Mouse (Mus musculus) left cerebral cortex, postnatal 10 days (tissue): ENCODE results near the gene Prph2. TPM values are rescaled to one million over a fixed set of nuclear protein-coding genes. Genes with fewer than 3 reads are reported as not detected.

Experiments
- DNase-seq, 2 experiments: peaks; one replicate each; pipeline ENCODE4 v3.0.0; 2021 to 2022; ENCODE audit warnings: low spot score in 2 of 2, mixed read lengths in 1 of 2; ENCODE audit errors: extremely low spot score in 1 of 2
- intact Hi-C: fragments of 180-260 bp; cut with DNase I; formaldehyde crosslinking; loops from one replicate; pipeline ENCODE4 v1.15.1; 2025
- total RNA-seq, 2 experiments: library from RNA; stranded (reverse); gene quantifications; 2 replicates each; pipeline ENCODE4 v1.2.3; 2021

The Prph2 gene
- total RNA-seq, 2 experiments from 2014 or later, result not detected

GRCm38 (mm10) chr17:46940461-46940860, 30.2 kb downstream of the Prph2 start:
- no peak for DNase-seq
- intact Hi-C loops, result loop anchor here (5.0 kb wide), 1 partner anchor 42 kb away; no protein-coding TSS in a partner anchor

GRCm38 (mm10) chr17:46942421-46942820, 32.2 kb downstream of the Prph2 start:
- no peak for DNase-seq
- intact Hi-C loops, result loop anchor here (5.0 kb wide), 1 partner anchor 40 kb away; no protein-coding TSS in a partner anchor

- intact Hi-C loops, result no loop called here
- DNase-seq, result no peak
Measured at GRCm38 (mm10) chr17:46946276-46946675, 36.0 kb downstream of the Prph2 start.

- DNase-seq, result no peak
- intact Hi-C loops, result no loop called here
Measured at GRCm38 (mm10) chr17:46958045-46958444, 47.8 kb downstream of the Prph2 start.

GRCm38 (mm10) chr17:46960216-46960615, 50.0 kb downstream of the Prph2 start:
- intact Hi-C loops, result no loop called here
- DNase-seq, result no peak

- intact Hi-C loops, result no loop called here
- no peak for DNase-seq
Measured at GRCm38 (mm10) chr17:46962153-46962552, 51.9 kb downstream of the Prph2 start.

- no peak for DNase-seq
- intact Hi-C loops, result no loop called here
Measured at GRCm38 (mm10) chr17:46963186-46963585, 52.9 kb downstream of the Prph2 start.

GRCm38 (mm10) chr17:46966892-46967291, 56.6 kb downstream of the Prph2 start:
- intact Hi-C loops, result no loop called here
- DNase-seq, result no peak

GRCm38 (mm10) chr17:46972603-46973002, 62.3 kb downstream of the Prph2 start:
- intact Hi-C loops, result no loop called here
- DNase-seq, result no peak

Other genes starting within 250 kb of the Prph2 start
- 10 to 100 TPM; 14.8 to 19.3 TPM for gene Rrp36, start 236.1 kb upstream of the Prph2 start, total RNA-seq
- gene Mea1, start 231.7 kb upstream of the Prph2 start, total RNA-seq, result 100 to 1,000 TPM; 124 to 130 TPM
- 100 to 1,000 TPM; 175 to 180 TPM for gene Klhdc3, start 229.5 kb upstream of the Prph2 start, total RNA-seq
- 10 to 100 TPM; 96.4 to 98.5 TPM for gene Ppp2r5d, start 205.3 kb upstream of the Prph2 start, total RNA-seq
- gene Pex6, start 199.0 kb upstream of the Prph2 start, total RNA-seq, result 10 to 100 TPM; 28.9 to 29.4 TPM
- gene Gnmt, start 181.3 kb upstream of the Prph2 start, total RNA-seq, result under 1 TPM in 1 of 2 experiments, not detected in 1; 0.69 TPM
- gene Cnpy3, start 158.2 kb upstream of the Prph2 start, total RNA-seq, result 10 to 100 TPM; 50.9 to 53.7 TPM
- gene Ptcra, start 146.7 kb upstream of the Prph2 start, total RNA-seq, result not detected
- gene 2310039H08Rik, start 137.8 kb upstream of the Prph2 start, total RNA-seq, result 10 to 100 TPM; 13.4 to 14.5 TPM
- 10 to 100 TPM; 46.5 to 52.7 TPM for gene Rpl7l1, start 127.8 kb upstream of the Prph2 start, total RNA-seq
- 10 to 100 TPM; 36.5 to 36.6 TPM for gene Bicral, start 52.0 kb upstream of the Prph2 start, total RNA-seq
- 10 to 100 TPM; 29.9 to 37.5 TPM for gene Tbcc, start 19.8 kb upstream of the Prph2 start, total RNA-seq
- 10 to 100 TPM; 51.3 to 54.5 TPM for gene Ubr2, start 100.1 kb downstream of the Prph2 start, total RNA-seq